Mouse (Mus musculus): ENCODE measurements around the gene Pfdn6.
A peak's percentile ranks its signal among the peaks of the same experiment; 100 is the strongest.
"Not testable (repeated sequence)": the region's sequence is repeated elsewhere in the genome, so short reads cannot be mapped to it uniquely, and the experiment has no call there.

Gene Pfdn6

DNA sequence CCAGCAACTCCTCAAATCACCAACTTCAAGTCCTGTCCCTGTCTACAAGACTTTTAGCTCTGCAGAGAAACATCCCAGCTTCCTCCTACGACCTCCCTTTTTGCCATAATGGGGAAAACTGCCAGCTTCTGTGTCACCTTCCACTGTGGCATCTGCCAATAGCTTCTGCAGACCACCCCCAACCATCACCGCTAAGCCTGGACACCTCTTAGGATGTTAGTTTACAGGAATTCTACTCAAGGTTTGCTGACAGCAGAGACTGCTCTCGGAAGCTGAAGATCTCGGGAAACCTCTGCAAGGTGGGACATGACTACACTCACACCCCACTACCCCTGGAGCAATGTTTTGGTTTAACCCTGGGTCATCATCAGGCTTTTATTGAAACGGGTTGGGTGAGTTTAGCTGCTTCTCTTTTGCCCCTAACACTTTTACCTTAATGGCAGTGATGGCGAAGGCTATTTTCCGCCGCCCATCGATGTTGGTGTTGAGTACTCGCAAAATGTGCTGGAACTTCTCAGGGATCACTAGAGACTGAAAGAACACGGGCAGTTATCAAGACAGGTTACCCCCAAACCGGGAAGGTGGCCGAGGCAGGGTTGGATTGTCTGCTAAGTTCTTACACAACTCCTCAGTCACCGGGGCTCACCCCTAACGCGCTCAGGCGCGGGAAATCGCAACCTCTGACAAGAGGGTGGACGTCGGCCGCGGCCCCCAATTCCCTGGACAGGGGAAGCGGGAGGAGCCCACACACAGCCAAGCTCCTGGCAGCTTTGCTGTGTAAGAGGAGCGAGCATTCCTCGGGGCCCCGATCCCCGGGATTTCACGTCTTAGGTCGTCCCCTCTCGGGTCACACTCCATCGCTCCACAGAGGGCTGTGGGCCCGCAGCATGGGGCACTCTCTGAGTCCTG is 14.8 kb upstream of the Pfdn6 start:
- DNase-seq: no peak

GRCm38 (mm10) chr17:33953961-33954565 is 13.9 kb upstream of the Pfdn6 start:
- DNase-seq: no peak

GRCm38 (mm10) chr17:33953310-33953709 is 13.2 kb upstream of the Pfdn6 start:
- no peak for DNase-seq

DNA sequence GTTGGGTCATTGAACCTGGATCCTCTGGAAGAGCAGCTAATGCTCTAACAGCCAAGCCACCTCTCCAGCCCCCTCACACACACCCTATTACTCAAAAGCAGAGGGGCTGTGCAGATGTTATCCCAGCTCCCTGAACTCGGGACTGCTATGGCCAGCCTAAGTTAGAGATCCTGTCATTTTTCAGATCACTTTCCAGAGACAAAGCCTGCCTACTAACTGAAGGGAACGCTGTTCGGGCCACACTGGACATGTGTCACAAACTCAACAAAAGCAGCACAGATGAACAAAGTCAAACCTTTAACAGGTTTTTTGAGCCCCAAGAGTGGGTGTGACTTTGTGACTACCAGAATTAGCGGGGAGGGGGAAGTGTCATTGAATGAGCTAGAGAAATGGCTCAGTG is 12.7 kb upstream of the Pfdn6 start:
- no peak for DNase-seq

GRCm38 (mm10) chr17:33952015-33952414 is 11.9 kb upstream of the Pfdn6 start:
- not testable (repeated sequence) for DNase-seq

DNA sequence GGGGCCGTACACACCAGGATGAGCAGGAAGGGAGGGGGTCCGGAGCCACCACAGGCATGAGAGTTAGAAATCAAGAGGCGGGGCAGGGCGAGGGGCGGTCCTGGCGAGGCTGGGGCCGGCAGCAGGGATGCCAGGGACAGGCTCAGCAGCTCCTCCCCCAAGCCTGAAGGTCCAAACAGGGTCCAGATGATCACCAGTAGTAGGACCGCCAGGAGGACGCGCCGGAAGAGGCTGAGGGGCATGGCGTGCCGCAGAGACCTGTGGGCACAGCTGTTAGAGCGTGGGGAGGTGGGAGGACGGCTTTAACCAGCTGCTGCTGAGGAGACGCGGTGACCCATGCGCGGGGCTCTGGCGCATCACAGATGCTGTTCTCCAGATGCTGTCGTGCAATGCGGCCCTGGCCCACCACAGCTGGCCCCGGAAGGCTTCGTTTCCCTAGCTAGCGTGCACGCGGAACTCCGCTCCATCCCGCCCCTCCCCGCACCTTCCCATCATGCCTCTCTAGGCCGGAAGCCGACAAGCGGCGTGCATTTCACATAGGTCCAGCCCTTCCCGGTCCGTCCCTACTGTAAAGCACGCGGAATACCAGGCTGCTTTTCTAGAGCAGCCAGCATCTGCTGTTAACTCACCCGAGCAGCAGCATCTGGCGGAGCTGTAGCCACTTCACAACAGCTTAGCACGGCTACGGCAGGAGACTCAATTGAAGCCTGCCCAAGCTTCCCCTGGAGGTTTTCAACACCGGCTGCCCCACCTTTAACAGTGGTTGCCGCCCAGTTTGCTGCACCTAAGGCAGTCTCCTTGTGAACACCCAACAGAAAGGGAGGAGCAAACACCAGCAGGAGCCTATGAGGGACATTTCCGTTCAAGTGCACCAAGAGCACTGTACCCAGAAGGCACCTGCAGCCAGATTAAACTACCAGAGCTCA is 11.1 kb upstream of the Pfdn6 start, which contains the start of gene B3galt4:
TSS of gene B3galt4 (minus strand) at position 468 of the 926 bp plus-strand sequence.
- peak; percentile 67 to 69 for DNase-seq

GRCm38 (mm10) chr17:33950131-33950625 is 10.0 kb upstream of the Pfdn6 start:
- DNase-seq: no peak

- DNase-seq: no peak
Measured at GRCm38 (mm10) chr17:33948905-33949537, 8.9 kb upstream of the Pfdn6 start.

DNA sequence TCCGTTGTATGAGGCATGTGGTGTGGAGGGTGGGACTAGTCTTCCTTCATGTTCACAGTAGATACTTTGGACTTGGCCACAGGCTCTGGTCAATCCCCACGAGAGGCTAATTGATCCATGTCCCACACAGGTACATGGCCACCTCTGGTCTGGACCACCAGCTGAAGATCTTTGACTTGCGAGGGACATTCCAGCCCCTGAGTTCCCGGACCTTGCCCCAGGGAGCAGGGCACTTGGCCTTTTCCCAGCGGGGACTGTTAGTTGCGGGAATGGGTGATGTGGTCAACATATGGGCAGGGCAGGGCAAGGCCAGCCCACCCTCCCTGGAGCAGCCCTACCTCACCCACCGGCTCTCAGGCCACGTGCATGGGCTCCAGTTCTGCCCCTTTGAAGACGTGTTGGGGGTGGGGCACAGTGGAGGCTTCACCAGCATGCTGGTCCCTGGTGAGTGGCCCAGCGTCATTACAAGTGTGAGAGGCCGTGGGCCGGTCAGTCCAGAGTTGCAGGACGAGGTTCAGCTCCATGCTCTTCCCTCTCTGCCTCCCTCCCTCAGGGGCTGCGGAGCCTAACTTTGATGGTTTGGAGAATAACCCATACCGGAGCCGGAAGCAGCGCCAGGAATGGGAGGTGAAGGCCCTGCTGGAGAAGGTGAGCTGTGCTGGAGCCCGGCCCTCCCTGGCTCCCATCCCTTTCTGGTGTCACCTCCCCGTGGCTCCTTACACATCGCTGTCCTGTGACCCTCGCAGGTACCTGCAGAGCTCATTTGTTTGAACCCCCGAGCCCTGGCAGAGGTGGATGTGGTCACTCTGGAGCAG is 8.2 kb upstream of the Pfdn6 start:
- DNase-seq: no peak

DNA sequence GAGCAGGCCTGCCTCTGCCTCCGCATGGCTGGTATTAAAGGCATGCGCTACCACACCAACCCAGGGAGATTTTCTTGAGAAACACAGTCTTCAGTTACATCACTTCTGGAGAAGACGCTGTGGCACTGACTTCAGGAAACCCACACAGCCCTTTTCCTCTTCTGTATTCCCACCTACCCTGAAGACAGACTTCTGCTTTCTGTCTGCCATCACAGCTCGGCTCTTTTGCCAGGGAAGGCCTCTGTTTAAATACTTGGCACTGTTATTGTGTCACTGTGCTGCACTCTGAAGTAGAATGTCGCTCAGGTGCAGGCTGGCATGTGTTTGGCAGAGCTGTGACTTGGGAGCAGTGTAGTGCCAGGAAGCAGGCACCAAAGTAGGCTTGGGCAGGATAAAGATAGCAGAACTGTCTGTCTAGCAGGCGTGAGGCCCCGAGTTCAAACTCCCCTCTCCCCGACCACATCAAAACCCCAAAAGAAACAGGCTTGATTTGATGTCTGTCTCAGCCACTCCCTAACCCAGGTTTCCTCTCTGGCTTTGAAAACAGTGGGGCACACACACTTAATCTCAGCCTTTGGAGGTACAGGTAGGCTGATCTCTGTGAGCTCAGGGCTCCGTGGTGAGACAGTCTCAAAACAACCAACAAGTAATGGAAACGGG is 7.4 kb upstream of the Pfdn6 start:
- no peak for DNase-seq

DNA sequence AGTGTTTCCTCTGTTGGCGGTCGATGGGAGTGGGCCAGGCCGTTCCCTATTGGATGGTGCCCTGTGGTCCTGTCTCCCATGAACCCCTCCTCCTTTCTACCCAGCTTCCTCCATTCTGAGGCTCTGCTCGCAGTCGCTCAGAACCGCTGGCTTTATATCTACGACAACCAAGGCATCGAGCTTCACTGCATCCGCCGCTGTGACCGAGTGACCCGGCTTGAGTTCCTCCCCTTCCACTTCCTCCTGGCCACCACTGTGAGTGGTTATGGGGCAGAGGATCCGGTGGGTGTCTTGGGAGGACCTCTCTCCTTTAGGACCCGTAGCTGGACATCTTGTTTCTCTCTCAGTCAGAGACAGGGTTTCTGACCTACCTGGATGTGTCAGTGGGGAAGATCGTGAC is 3.3 kb upstream of the Pfdn6 start:
- DNase-seq: no peak

DNA sequence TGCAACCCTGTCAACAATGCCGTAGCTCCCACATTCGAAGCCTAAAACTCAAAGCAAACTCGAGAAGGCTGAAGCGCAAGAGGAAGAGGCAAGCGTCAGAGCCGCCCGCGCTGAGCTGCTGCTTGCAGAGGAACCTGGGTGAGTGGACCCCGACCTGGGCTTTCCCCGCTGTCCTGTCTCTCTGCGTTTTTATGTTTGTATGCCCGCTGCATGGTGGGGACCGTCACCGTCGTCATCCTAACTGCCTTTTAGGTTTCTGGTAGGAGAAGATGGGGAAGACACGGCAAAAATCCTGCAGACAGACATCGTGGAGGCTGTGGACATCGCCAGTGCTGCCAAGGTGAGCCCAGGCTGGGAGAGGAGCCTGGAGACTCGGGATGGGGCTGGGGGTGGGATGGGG is 1.2 kb upstream of the Pfdn6 start:
- DNase-seq: peak in 1 of 2 experiments; percentile 6

- peak in 1 of 2 experiments; percentile 38 for DNase-seq
Measured at GRCm38 (mm10) chr17:33940981-33941380, 838 bp upstream of the Pfdn6 start.

GRCm38 (mm10) chr17:33938783-33939182 is 1.4 kb downstream of the Pfdn6 start:
- no peak for DNase-seq

GRCm38 (mm10) chr17:33936993-33937392 is 3.1 kb downstream of the Pfdn6 start:
- DNase-seq: no peak

- no peak for DNase-seq
Measured at GRCm38 (mm10) chr17:33935422-33936055, 4.6 kb downstream of the Pfdn6 start.

GRCm38 (mm10) chr17:33932970-33933369 is 7.2 kb downstream of the Pfdn6 start:
- peak in 1 of 2 experiments; percentile 5 for DNase-seq

GRCm38 (mm10) chr17:33932448-33932847 is 7.7 kb downstream of the Pfdn6 start:
- peak in 1 of 2 experiments; percentile 14 for DNase-seq

DNA sequence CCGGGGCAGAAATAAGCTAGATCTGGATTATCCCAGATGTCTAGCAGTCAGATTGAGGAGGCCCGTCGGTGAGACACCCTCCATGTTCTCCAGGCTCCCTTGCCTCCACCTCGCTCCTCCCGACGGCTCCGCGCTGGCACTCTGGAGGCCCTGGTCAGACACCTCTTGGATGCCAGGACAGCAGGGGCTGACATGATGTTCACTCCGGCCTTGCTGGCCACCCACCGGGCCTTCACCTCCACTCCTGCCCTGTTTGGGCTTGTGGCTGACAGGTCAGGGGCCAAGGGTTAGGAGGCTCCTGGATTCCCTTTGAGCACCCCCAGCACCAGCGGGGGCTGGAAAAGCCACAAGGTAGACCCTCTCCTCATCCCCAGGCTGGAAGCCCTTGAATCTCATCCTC is 8.2 kb downstream of the Pfdn6 start:
- DNase-seq: peak in 1 of 2 experiments; percentile 9
